Mouse (Mus musculus) embryonic fibroblast, embryonic 13.5 days (primary cell): Measurements from ENCODE around the gene Gpr180. TPM values are rescaled to one million over a fixed set of nuclear protein-coding genes. Genes with fewer than 3 reads are reported as not detected.

Source experiments
- H3K27ac ChIP-seq: 2 replicates; pipeline ENCODE4 v1.5.1; 2012; ENCODE audit warnings: low read length, control low read depth, inconsistent platforms; ENCODE audit not compliant: insufficient read depth
- H3K4me1 ChIP-seq: 2 replicates; pipeline ENCODE4 v1.6.1; 2011; ENCODE audit warnings: low read length; ENCODE audit not compliant: control insufficient read depth, insufficient read depth
- H3K4me3 ChIP-seq: 2 replicates; pipeline ENCODE4 v1.5.1; 2011; ENCODE audit warnings: mild to moderate bottlenecking, control low read depth, low read length; ENCODE audit not compliant: insufficient read depth
- CTCF ChIP-seq: IDR thresholded peaks from 2 replicates; pipeline ENCODE4 v1.5.1; 2011; ENCODE audit warnings: mild to moderate bottlenecking, control low read depth, low read length, moderate library complexity, borderline replicate concordance; ENCODE audit not compliant: insufficient read depth
- POLR2A ChIP-seq: IDR thresholded peaks from 2 replicates; pipeline ENCODE4 v1.6.1; 2011; ENCODE audit warnings: low read depth, mild to moderate bottlenecking, control low read depth, low read length, moderate library complexity
- polyA plus RNA-seq: library from polyadenylated mRNA; stranded (reverse); fragments of >200 nt; gene quantifications from 2 replicates; pipeline ENCODE4 v1.2.4, GENCODE M21; 2011; ENCODE audit warnings: low read depth; ENCODE audit not compliant: missing spikeins, insufficient read length

The Gpr180 gene
- polyA plus RNA-seq, 1 experiment, result 38.2 TPM

DNA sequence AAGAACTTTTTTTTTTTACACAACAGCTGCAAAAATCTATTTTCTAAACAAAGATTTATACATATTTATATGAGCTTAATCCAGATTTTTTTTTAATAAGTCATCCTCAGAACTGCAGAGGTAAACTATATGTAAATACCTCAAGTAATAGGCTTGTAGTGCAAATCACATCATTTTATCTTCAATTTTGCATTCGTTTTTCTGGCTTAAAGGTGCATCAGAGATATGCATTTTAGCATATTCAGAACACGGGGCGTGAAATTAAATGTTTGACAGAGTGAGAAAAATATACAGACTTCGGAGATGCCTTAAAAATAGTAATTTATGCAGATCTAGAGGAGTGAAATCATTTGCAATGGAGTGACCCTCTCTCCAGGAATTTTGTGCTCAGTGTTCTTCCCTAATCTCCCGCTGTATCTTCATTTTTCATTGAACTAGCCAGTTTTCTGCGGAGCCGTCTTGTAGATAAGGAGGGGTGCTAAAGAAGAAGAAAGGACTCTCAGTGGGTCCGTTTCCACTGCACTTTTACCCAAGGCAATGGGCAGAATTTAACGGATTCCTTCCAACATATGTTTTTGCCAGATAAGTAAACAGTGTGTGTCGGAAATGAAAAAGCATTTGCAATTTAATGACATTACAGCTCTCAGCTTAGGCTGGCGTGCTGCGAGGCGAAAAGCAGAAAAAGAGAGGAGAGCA, 57.4 kb downstream of the Gpr180 start:
- Histone ChIP-seq H3K4me1 (no peaks in the 10 kb centered on the region), H3K27ac (no peak overlapping the region), H3K4me3 (no peak overlapping the region)
- TF ChIP-seq POLR2A (no peak), CTCF (no peak)

- TF ChIP-seq CTCF (no peak), POLR2A (no peak)
- Histone ChIP-seq H3K4me1 (no peaks in the 10 kb centered on the region), H3K4me3 (no peak overlapping the region), H3K27ac (no peak overlapping the region)
These were observed 60.1 kb downstream of the Gpr180 start for GRCm38 (mm10) chr14:118197063-118197462.

DNA sequence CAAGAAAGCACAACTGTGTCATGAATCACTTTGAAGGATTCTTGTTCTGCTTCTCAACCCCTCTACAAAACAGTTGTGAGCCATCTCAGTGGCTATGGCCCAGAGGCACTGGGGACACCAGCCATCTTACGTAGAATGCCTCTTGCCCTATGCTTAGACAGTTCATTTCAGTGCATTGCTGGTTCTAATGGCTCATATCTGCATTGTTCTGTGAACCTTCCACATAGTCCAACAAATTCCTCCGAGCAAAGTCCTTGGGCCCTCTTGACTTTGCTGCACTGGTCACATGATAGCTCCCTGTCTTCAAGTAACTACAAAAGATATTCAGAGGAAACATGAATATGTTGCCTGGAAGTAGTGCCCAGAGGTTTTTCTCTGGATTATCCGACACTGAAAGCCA, 63.8 kb downstream of the Gpr180 start:
- Histone ChIP-seq H3K4me1 (no peaks in the 10 kb centered on the region), H3K27ac (no peak overlapping the region), H3K4me3 (no peak overlapping the region)
- TF ChIP-seq CTCF, result no peak
- no peak for TF ChIP-seq POLR2A

GRCm38 (mm10) chr14:118202006-118202405, 65.0 kb downstream of the Gpr180 start:
- TF ChIP-seq CTCF (no peak), POLR2A (no peak)
- H3K4me3 ChIP-seq, result no peak overlapping the region
- no peak overlapping the region for H3K27ac ChIP-seq
- no peaks in the 10 kb centered on the region for H3K4me1 ChIP-seq

- Histone ChIP-seq H3K4me1 (no peaks in the 10 kb centered on the region), H3K4me3 (no peak overlapping the region), H3K27ac (no peak overlapping the region)
- no peak for TF ChIP-seq POLR2A
- TF ChIP-seq CTCF, result no peak
These were observed 66.1 kb downstream of the Gpr180 start for GRCm38 (mm10) chr14:118203031-118203430.

- Histone ChIP-seq H3K4me3 (no peak overlapping the region), H3K27ac (no peak overlapping the region), H3K4me1 (no peaks in the 10 kb centered on the region)
- TF ChIP-seq POLR2A, result no peak
- TF ChIP-seq CTCF, result no peak
These were observed 70.4 kb downstream of the Gpr180 start for GRCm38 (mm10) chr14:118207347-118207746.

DNA sequence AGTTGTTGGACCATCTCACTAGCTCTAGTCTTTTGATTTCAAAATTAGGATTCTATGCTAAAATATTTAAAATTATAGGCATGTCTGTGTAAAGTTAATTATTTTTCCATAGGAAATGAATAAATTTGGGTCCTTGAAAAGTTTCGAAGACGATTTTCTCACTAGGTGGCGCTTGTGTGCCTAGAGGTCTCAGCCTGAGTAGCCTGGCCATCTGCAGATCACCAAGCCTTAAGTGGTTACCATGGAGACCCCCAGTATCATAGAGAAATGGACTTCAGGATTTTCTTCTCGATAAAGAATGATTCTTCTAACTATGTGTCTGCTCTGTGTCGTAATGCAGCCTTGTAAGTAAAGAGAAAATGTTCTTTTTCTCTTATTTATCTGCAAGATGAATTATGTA, 72.7 kb downstream of the Gpr180 start:
- Histone ChIP-seq H3K4me1 (no peaks in the 10 kb centered on the region), H3K27ac (no peak overlapping the region), H3K4me3 (no peak overlapping the region)
- TF ChIP-seq CTCF (no peak), POLR2A (no peak)

- Histone ChIP-seq H3K4me3 (no peak overlapping the region), H3K27ac (no peak overlapping the region), H3K4me1 (no peaks in the 10 kb centered on the region)
- no peak for TF ChIP-seq CTCF
- TF ChIP-seq POLR2A, result no peak
These were observed 75.3 kb downstream of the Gpr180 start for GRCm38 (mm10) chr14:118212188-118212804.

Other genes starting within 250 kb of the Gpr180 start
- not detected in 2 replicates for gene Dct, start 84.9 kb upstream of the Gpr180 start, polyA plus RNA-seq
- gene Tgds, start 4.4 kb upstream of the Gpr180 start, polyA plus RNA-seq, result 38.8 TPM in 2 replicates
- 0.14 TPM in 1 of 2 replicates, not detected in the other for gene Sox21, start 99.9 kb downstream of the Gpr180 start, polyA plus RNA-seq
- not detected in 2 replicates for gene Gm9376, start 129.8 kb downstream of the Gpr180 start, polyA plus RNA-seq